Mouse (Mus musculus) left cerebral cortex, postnatal 14 days (tissue): ENCODE results near the gene Igsf23. TPM values are rescaled to one million over a fixed set of nuclear protein-coding genes. Genes with fewer than 3 reads are reported as not detected.
"Not testable (repeated sequence)": the region's sequence is repeated elsewhere in the genome, so short reads cannot be mapped to it uniquely, and the experiment has no call there.

Experiments
- DNase-seq, 2 experiments: peaks; one replicate each; pipeline ENCODE4 v3.0.0; 2021 to 2022; ENCODE audit warnings: low spot score in 2 of 2, mixed read lengths in 1 of 2
- intact Hi-C: fragments of 180-260 bp; cut with DNase I; formaldehyde crosslinking; loops from one replicate; pipeline ENCODE4 v1.15.1; 2025
- total RNA-seq, 2 experiments: library from RNA; stranded (reverse); gene quantifications; 2 replicates each; pipeline ENCODE4 v1.2.3; 2021

Gene Igsf23
- total RNA-seq, 2 experiments from 2014 or later: not detected

DNA sequence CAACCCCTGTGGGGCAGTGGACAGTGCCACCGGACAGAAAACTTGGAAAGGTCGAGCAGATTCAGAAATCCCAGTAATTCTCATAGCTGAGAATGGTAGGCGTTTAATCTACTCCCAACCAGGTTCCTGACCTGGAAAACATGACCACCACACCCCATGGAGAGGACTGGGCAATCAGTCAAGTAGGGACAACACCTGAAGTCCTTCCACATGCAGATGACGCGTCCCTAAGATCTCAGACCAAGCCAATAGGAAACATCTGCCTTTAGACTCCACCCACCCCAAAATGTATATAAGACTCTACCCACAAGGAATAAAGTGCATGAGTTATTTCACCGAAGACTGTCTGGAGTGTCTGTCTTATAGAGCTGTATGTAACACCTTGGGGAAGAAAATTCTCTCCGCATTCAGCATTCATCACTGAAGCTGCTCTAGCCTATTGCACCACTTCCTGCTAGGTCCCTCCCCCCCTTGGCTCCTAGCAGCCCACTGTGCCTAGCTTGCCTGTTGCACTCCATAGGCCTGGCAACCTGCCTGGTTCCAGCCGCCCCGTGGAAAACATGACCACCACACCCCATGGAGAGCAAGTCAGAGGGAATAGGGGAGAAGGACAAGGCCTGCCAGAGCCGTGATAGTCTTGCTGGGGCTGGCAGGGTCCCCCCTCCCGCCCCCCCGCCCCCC lies 10.9 kb downstream of the Igsf23 start:
- DNase-seq: peak; percentile 33 to 59
- intact Hi-C loops: no loop called here

GRCm38 (mm10) chr7:19937229-19937821 lies 13.2 kb downstream of the Igsf23 start:
- no peak for DNase-seq
- intact Hi-C loops: no loop called here

DNA sequence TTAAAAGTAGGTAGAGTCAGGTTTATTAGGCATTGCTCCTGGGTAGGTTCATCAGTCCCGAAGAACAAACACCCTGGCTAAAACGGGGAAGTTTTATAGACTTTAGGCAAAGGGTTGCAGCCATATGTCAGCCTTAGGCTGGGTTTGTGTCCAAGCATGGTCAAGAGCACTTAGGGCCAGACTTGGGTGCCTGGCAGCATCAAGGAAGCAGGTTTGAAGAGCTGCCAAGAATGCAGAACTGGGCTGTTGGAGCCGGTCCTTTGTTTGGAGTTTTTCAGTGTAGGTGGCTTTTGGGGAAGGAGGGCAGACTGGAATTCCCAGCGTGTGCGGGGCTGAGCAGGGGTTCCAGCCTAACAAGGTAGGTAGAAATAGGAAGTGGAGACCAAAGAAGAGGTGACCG lies 14.6 kb downstream of the Igsf23 start:
- DNase-seq: no peak
- intact Hi-C loops: no loop called here

GRCm38 (mm10) chr7:19935171-19935751 lies 15.3 kb downstream of the Igsf23 start:
- intact Hi-C loops: no loop called here
- no peak for DNase-seq

DNA sequence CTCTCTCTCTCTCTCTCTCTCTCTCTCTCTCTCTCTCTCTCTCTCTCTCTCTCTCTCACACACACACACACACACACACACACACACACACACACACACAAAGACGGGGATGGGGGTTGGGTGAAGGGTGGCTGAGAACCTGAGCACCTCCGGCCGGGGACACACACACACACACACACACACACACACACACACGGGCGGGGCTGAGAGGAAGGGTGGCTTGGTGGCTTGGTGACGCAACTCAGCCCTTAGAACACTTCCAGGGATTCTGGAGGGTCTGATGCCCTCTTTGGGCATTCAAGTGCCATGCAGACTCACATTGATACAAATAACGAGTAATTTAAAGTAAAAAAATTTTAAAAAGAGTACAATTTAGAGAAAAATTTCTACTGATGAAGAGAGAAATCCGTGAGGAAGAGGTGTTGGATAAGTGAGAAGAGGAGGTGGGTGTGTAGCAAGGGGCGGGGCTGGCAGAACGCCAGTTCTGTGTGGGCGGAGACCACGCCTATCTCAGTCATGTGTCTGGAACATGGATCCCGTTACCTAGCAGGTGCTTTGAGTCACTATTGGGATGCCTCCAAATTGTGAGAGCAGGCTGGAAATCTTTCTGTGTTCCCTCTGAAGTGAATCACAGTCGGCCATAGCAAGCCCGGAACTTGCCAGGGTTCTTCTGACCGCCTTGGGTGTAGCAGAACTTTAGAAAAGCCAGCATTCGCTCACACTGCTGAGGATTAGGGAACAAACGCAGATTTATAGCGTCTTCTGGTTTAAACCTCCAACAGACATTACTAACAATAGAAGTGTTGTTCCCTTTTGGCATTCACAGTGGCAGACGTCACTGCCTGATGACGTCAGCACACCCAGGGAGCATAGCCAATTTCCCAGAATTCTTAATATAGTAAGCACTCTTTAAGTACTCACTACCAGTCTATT lies 17.4 kb downstream of the Igsf23 start:
- DNase-seq: peak; percentile 83 to 95
- intact Hi-C loops: no loop called here

DNA sequence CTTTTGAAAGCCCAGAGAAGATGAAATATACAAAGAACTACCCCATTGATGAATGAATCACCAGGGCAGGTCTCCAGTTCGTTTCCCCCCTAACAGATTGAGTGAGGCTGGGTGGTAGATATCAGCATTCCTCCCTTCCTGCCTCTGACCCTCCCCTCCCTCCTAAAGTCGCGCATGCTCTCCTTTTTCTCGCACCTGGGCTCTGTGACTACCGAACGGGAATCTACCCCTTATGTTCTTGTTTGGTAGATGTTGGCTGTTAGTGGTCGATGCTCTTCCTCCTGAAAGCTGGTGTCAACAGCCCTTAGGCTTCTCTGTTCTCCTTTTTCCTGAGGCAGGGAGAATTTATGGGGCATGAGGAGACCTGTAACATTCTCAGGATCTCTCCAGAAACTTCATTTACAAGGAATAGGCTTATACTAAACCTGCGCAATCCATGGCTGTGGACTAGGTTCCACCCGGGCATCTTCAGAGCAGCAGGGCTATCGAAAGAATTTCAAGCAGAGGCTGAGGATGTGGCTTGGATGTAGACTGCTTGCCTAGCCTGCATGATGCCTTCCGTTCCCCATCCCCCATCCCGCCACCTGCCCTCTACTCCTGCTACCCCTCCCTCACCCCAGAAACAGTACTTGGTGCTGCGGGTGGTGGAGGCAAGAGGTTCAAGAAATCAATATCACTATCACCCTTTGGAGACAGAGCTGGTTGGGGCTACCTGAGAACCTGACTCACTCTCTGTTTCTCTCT lies 18.3 kb downstream of the Igsf23 start:
- no peak for DNase-seq
- intact Hi-C loops: no loop called here

DNA sequence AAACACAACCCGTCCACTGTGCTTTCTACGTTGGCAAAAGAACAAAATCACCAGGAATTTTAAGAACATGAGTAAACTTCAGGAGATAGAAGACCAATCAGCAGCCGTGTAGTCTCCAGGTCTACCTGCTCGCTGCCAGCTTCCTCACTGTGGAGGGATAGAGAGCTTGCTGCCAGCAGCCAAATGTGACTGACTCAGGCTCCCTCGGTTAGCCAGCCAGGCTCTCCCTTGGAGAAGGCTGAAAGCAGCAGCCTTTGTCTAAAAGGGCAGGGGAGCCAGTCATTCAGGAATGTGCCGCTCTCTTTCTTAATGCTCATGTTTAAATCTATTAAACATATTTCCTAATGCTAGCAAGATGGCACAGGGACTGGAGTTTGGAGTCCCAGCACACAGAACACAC lies 20.1 kb downstream of the Igsf23 start:
- DNase-seq, intact Hi-C loops: not testable (repeated sequence)

DNA sequence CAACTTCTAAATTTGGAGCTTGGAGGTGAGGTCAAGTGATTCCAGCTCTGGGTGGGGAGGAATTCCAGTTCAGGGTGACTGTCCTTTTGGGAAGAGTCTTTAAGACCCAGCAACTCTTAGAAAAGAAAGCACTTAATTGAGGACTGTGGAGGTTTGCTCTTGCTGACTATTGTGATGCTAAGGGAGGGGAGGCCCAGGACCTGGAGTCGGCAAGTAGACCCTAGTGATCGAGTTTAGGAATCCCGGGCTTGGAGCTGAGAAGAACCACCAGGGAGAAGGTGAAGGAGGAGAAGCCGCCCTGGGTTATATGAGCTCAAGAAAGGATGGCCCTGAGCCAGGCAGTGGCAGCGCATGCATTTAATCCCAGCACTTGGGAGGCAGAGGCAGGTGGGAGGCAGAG lies 22.1 kb downstream of the Igsf23 start:
- intact Hi-C loops: no loop called here
- no peak for DNase-seq

GRCm38 (mm10) chr7:19926849-19927480 lies 23.6 kb downstream of the Igsf23 start:
- intact Hi-C loops: no loop called here
- DNase-seq: no peak

GRCm38 (mm10) chr7:19925376-19925775 lies 25.2 kb downstream of the Igsf23 start:
- no peak for DNase-seq
- intact Hi-C loops: no loop called here

GRCm38 (mm10) chr7:19923797-19924196 lies 26.8 kb downstream of the Igsf23 start:
- intact Hi-C loops: no loop called here
- DNase-seq: no peak

- DNase-seq: no peak
- intact Hi-C loops: no loop called here
These were observed 27.2 kb downstream of the Igsf23 start for GRCm38 (mm10) chr7:19923354-19923753.

- peak; percentile 75 to 80 for DNase-seq
- intact Hi-C loops: no loop called here
These were observed 29.9 kb downstream of the Igsf23 start, which contains the start of gene Pvr for GRCm38 (mm10) chr7:19920506-19921261. Pvr (minus strand) TSS chr7:19921160.

DNA sequence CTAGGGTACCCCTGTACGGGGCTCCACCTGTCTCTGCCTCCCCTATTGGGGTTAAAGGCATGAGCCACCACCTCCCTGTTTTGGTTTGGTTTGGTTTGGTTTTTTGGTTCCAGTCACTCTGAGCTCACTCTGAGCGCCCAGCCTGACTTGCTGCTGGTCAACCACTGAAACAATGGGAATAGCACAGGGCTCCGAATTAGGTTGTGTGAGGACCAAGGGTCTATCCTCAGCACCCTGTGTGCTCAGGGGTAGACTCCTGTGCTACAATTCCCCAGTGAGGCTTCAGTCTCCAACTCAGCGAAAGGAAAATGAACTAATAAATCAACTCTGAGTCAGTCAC lies 30.4 kb downstream of the Igsf23 start:
- DNase-seq: no peak
- intact Hi-C loops: no loop called here

GRCm38 (mm10) chr7:19914558-19914957 lies 36.0 kb downstream of the Igsf23 start:
- DNase-seq: no peak
- intact Hi-C loops: no loop called here

DNA sequence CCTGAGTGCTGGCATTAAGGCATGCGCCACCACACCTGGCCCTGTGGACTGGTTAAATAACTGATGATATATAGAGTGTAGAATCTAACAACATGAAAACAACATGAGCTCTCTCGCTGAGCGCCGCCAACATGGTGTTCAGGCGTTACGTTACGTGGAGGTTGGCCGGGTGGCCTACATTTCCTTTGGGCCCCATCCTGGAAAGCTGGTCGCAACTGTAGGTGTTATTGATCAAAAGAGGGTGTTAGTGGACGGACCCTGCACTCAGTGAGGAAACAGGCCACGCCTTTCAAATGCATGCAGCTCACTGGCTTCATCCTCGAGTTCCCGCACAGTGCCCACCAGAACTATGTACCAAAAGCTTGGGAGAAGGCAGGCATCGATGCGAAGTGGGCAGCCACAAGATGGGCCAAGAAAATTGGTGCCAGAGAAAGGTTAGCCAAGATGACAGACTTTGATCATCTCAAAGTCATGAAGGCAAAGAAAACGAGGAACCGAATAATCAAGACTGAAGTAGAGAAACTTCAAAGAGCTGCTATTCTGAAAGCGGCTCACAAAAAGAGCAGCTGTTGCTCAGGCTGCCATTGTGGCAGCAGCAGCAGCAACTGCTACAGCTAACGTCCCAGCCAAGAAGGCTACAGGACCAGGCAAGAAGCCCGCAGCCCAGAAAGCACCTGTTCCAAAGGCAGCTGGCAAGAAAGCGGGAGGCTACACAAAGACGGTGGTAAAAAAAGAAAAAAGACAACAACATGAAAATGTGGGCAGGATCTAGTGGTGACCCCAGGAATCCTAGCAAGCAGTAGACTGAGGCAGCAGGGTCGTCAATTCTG lies 38.6 kb downstream of the Igsf23 start:
- intact Hi-C loops: no loop called here
- DNase-seq: no peak

DNA sequence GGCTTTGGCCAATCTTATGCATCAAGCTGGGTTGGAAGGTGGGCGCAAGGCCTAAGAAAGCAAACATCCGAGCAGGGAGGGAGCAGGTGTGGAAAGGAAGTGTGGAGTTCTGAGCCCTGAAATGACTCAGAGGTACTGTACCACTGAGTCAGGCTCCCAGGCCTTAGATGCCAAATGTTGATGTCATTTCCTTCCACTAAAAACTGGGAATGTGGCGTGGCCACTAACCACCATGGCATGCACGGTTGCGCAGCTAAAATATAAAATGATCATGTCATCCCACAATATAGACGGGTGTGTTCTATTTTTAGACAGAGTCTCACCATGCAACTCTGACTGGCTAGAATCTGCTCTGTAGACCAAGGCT lies 39.3 kb downstream of the Igsf23 start:
- intact Hi-C loops: no loop called here
- no peak for DNase-seq
